Mouse (Mus musculus) left cerebral cortex, adult 2 months (tissue): ENCODE results near the gene Svbp. TPM values are rescaled to one million over a fixed set of nuclear protein-coding genes. Genes with fewer than 3 reads are reported as not detected.

Experiments
- DNase-seq, 2 experiments: peaks; one replicate each; pipeline ENCODE4 v3.0.0; 2021 to 2022; ENCODE audit warnings: low spot score in 2 of 2, mixed read lengths in 1 of 2; ENCODE audit errors: extremely low spot score in 1 of 2
- H3K27ac ChIP-seq: fragments of 200-600 bp; 2 replicates; pipeline ENCODE4 v1.8.1; 2022
- H3K4me3 ChIP-seq: fragments of 200-600 bp; 2 replicates; pipeline ENCODE4 v1.8.1; 2022
- CTCF ChIP-seq: fragments of 200-600 bp; IDR thresholded peaks from 2 replicates; pipeline ENCODE4 v1.8.1; 2022; ENCODE audit warnings: antibody characterized with exemption, mild to moderate bottlenecking, moderate library complexity
- intact Hi-C: fragments of 180-260 bp; cut with DNase I; formaldehyde crosslinking; loops from one replicate; pipeline ENCODE4 v1.15.1; 2025
- total RNA-seq, 2 experiments: library from RNA; stranded (reverse); gene quantifications; 2 replicates each; pipeline ENCODE4 v1.2.3; 2021

Svbp gene
- total RNA-seq, 2 experiments from 2014 or later: 15.1 to 17.2 TPM

GRCm38 (mm10) chr4:119233256-119233901, 38.3 kb downstream of the Svbp start:
- peak; percentile 38 to 51 for DNase-seq
- peak overlapping the region; percentile 70 for H3K27ac ChIP-seq
- peak; percentile 35 for TF ChIP-seq CTCF
- H3K4me3 ChIP-seq: peak overlapping the region; percentile 76
- intact Hi-C loops: no loop called here

GRCm38 (mm10) chr4:119234348-119234747, 39.2 kb downstream of the Svbp start:
- intact Hi-C loops: no loop called here
- H3K4me3 ChIP-seq: peak overlapping the region; percentile 76

DNA sequence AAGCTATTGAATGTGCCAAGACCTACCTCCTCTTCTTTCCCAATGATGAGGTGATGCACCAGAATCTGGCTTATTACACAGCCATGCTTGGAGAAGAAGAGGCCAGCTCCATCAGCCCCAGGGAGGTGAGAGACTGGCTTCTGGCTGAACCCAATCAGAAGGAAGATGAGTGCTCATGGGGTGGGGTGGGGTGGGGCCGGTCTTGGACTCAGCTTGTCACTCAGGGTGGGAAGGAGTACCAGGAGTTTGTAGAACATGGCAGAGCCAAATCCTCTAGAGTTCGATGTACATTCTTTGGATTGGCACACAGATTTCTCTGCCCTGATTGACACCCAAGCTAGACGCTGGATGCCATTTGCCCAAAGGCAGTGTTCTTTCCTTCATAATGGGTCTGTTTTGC, 43.6 kb downstream of the Svbp start:
- intact Hi-C loops: no loop called here
- Histone ChIP-seq H3K4me3 (no peak overlapping the region), H3K27ac (0 out of 2 replicates have a peak overlapping the region, but pooled peaks have one; percentile 3)
- TF ChIP-seq CTCF: no peak
- DNase-seq: no peak

More at GRCm38 (mm10) chr4:119234348-119234747, 39.2 kb downstream of the Svbp start:
- no peak overlapping the region for H3K27ac ChIP-seq
- no peak for DNase-seq
- no peak for TF ChIP-seq CTCF

- peak; percentile 92 for TF ChIP-seq CTCF
- no peak overlapping the region for H3K27ac ChIP-seq
- intact Hi-C loops: no loop called here
- peak in 1 of 2 experiments; percentile 46 for DNase-seq
- no peak overlapping the region for H3K4me3 ChIP-seq
These were observed 44.1 kb downstream of the Svbp start for GRCm38 (mm10) chr4:119239181-119239682.

DNA sequence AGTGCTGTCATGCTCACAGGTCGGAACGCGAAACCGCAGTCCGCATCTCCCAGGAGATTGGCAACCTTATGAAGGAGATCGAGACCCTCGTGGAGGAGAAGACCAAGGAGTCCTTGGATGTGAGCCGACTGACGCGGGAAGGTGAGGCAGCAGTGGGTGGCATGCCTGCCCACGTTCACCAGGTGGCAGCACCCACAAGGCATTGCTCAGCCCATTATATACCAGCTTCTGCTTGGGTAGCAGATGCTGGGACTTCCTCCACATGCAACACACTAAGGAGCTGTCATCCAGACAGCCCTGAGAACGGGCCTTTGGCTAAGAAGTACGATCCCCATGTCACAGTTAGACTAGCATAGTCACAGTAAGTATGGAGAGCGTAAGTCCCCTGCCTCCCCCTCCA, 46.6 kb downstream of the Svbp start:
- peak; percentile 67 for TF ChIP-seq CTCF
- H3K4me3 ChIP-seq: no peak overlapping the region
- intact Hi-C loops: loop anchor here (5.0 to 10.0 kb wide), 4 partner anchors 173 to 883 kb away; partner anchors contain the start of genes Ccdc30, Foxj3 and Frg2f1
- H3K27ac ChIP-seq: no peak overlapping the region
- peak; percentile 53 to 60 for DNase-seq

GRCm38 (mm10) chr4:119242571-119242970, 47.5 kb downstream of the Svbp start:
- no peak for TF ChIP-seq CTCF
- Histone ChIP-seq H3K4me3 (no peak overlapping the region), H3K27ac (no peak overlapping the region)
- intact Hi-C loops: loop anchor here (5.0 to 10.0 kb wide), 4 partner anchors 172 to 882 kb away; partner anchors contain the start of genes Ccdc30, Foxj3 and Frg2f1
- no peak for DNase-seq

DNA sequence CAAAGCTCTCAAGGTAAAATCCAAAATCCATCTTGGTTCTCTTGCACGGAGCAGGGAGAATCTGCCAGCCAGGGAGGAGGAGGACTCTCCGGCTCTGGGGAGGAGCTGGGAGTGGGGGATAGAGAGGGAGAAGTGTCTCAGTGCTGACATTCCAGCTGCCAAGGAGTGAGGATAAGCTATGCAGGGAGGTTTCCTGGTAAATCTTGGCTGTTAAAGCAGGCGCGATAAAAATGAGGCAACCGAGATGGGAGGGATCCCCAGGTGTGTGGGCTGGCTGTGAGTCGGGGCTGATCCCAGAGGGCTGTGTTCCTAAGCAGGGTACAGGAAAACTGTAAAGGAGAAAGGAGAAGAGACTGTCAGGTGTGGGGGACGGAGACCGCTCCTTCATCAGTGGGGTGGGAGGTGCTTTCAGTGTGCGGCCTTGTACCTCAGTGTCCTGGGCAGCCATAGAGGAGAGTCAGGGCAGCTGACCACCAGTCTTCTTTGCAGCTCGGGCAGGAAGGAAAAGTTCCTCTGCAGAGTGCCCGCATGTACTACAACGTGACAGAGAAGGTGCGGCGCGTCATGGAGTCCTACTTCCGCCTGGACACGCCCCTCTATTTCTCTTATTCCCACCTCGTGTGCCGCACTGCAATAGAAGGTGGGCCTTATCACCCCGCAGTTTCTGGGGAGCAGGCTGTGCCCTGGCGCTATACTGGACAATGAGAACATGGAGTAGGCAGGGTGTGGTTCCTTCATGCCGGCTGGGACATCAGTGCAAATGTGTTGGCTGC, 49.5 kb downstream of the Svbp start:
- Histone ChIP-seq H3K4me3 (no peak overlapping the region), H3K27ac (no peak overlapping the region)
- intact Hi-C loops: loop anchor here (2.0 to 10.0 kb wide), 6 partner anchors 48 to 880 kb away; partner anchors contain the start of genes Ccdc30, Foxj3 and Frg2f1
- TF ChIP-seq CTCF: no peak
- peak; percentile 61 to 62 for DNase-seq

- TF ChIP-seq CTCF: no peak
- intact Hi-C loops: loop anchor here (2.0 to 10.0 kb wide), 5 partner anchors 47 to 879 kb away; partner anchors contain the start of gene Ccdc30
- Histone ChIP-seq H3K4me3 (no peak overlapping the region), H3K27ac (peak overlapping the region; percentile 32; the same call in 1 of the 2 replicates)
- DNase-seq: peak; percentile 35 to 57
These were observed 50.5 kb downstream of the Svbp start for GRCm38 (mm10) chr4:119245556-119245955.

DNA sequence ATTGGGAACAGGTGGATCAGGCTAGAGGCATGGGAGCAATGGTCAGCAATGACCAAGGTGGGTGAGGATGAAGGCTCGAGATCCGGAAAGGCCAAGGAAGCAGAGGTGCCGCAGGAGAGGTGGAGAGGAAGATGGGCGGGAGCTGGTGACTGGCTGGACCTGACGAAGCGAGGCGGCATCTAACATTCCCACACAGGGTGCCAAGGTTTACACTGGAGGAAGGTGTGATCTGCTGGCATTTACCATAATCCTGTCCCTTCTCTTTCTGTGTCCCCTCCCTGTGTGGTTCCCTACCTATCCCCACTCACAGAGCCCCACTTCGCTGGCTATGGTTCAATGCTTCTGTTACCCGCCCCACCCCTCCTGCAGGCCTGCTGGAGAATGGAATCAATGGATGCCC, 50.9 kb downstream of the Svbp start:
- H3K4me3 ChIP-seq: no peak overlapping the region
- TF ChIP-seq CTCF: no peak
- DNase-seq: no peak
- no peak overlapping the region for H3K27ac ChIP-seq
- intact Hi-C loops: loop anchor here (2.0 to 10.0 kb wide), 5 partner anchors 47 to 879 kb away; partner anchors contain the start of gene Ccdc30

DNA sequence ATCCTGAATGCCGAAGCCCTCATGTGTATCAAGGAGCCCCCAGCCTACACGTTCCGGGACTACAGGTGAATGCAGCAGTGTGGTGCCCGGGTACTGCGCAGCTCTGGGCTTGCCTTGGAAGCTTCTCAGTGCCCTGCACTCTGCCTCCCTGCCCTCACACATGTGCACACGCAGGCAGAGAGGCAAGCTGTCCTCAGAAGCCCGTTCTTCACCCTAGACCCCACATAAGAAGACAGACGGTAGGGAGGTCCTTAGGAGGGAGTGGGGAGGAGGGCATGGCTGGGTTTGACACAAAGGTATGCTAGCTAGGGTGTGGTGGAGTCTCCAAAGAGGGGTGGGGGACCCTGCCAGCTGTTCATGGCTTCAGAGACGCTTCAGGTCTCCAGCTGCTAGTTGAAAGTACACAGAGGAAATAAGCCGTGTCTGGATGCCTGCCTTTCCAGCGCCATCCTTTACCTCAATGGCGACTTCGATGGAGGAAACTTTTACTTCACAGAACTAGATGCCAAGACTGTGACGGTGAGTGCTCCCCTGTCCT, 51.7 kb downstream of the Svbp start:
- Histone ChIP-seq H3K27ac (no peak overlapping the region), H3K4me3 (no peak overlapping the region)
- no peak for TF ChIP-seq CTCF
- no peak for DNase-seq
- intact Hi-C loops: loop anchor here (5.0 to 10.0 kb wide), 4 partner anchors 168 to 878 kb away; partner anchors contain the start of gene Ccdc30

- Histone ChIP-seq H3K27ac (0 out of 2 replicates have a peak overlapping the region, but pooled peaks have one; percentile 44), H3K4me3 (no peak overlapping the region)
- DNase-seq: peak; percentile 74 to 77
- intact Hi-C loops: loop anchor here (5.0 to 10.0 kb wide), 4 partner anchors 167 to 877 kb away; partner anchors contain the start of gene Ccdc30
- peak; percentile 77 for TF ChIP-seq CTCF
These were observed 52.5 kb downstream of the Svbp start for GRCm38 (mm10) chr4:119247462-119248235.
